Mouse (Mus musculus): ENCODE results near the gene Gm45208. TPM values are rescaled to one million over a fixed set of nuclear protein-coding genes. Genes with fewer than 3 reads are reported as not detected.
"Not testable (repeated sequence)": the region's sequence is repeated elsewhere in the genome, so short reads cannot be mapped to it uniquely, and the experiment has no call there.

Gm45208 gene
- total RNA-seq (2021) = not detected
- polyA plus RNA-seq (2012; rRNA removed) = 1.1 and 6.2 TPM in 2 replicates
- long read RNA-seq, partial matches to known transcripts = 0 of 1 reads
- long read RNA-seq, other reads (novel, unspliced or antisense) = 1 of 1 reads

DNA sequence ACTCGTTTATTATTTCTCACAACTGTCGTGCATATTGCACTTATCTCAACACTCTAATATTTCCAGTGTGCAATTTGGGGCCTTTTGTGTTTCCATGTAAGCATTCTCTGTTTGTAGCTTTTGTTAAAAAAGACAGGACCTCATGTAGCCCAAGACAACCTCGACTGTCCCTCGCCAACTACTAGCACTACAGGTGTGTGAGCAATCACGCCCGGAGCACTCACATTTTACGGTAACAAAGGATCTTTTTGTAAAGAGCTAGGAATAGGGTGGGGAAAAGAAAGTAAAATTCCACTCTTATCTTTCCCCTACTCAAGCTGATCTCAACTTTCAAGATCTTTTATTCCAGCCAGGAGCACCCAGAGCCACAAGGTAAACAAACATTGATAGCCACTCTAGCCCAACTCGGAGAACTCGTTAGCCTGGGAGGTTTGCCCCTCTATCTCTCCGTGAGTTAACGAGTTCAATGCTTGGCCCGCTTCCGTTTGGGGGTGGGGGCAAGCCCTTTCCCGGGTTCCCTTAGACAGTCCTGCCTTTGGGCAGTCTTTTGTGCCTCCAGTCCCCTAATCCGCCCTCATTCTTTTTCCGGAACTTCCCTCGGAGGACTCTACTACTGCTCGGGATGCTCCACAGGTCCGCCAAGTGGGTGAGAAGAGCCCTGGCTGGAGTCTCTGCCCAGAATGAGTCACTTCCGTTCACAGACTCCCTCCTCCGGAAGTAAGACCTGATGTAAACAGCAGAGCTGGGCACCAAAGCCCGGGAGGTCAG lies at the start of gene Gm45208:
Gene Gm45208 (plus strand): TSS at position 732 of the 768 bp plus-strand sequence.
- DNase-seq = peak; percentile 79

DNA sequence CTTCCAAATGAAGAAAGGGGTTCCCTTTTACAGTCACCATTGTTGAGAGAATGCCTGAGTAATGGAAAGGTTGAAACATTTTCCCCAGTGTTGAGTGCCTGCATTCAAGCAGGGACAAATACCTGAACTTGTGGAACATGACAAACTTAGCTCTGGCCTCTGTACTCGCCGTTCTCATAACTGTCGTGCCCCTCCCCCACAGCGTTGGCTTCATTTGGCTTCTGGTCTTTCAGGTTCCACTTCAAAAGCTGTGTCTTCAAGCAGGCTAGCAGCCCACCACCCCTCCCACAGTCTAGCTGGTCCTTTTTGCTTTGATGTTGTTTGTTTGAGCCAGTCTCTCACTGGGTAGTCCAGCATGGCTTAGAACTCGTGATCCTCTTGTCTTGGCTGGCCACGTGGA lies 49.3 kb upstream of the Gm45208 start:
- DNase-seq = no peak

GRCm38 (mm10) chrX:7673578-7674281 lies 48.3 kb upstream of the Gm45208 start:
- peak; percentile 62 for DNase-seq

GRCm38 (mm10) chrX:7674284-7675000 lies 47.6 kb upstream of the Gm45208 start:
- DNase-seq = peak; percentile 38

DNA sequence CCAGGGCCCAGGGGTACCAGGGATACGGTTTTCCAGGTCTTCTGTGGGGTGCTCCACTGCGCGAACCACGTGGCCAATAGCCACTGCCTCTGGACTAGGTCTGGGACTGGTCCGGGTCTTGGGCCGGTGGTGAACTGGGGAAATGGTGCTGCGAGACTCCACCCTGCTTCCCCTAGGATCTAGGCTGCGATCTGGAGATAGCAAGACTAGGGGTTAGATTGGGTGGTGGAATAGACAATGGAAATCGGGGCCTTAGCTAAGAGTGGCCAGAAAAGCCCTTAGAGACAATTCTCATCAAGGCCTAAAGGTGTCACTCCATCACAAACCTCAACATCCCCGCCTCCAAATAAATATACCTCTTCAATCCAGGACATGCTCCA lies 47.1 kb upstream of the Gm45208 start:
- no peak for DNase-seq

DNA sequence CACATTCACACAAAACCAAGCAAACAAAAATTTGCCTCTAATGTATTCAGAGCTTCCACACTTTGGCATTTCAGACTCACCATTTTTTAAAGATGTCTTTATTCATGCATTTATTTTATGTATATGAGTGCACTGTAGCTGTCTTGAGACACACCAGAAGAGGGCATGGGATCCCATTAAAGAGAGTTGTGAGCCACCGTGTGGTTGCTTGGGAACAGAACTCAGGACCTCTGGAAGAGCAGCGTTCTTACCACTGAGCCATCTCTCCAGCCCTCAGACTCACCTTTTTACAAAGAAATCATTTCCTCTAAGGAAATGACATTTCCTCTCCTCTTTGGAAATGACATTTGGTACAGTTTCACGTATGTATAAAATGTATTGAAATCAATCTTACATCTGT lies 43.1 kb upstream of the Gm45208 start:
- DNase-seq = no peak

DNA sequence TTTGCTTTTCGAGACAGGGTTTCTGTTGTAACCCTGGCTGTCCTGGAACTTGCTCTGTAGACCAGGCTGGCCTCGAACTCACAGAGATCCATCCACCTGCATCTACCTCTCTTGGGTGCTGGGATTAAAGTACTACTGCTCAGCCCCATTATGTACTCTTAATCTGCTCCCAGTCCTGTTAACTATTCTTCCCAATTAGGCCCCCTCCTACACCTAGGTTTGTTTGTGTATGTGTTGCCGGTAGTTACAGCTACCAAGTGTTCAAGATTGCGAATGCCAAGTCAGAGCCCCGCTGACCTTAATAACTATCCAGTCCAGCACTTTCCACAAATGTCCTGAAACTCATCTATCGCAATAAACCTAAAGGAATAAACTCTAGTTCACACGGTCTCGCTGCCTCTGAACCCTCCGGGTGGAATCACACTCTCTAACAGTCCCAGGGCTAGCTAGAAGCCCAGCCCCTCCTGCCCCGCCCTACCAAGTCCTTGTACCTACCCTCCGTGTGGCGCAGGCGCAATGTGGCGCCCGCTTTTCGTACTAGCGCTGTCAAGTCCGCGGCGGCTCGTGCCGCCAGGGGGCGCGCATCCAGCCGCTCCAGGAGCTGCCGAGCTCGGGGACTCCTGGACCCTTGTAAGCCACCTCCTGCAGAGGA lies 42.5 kb upstream of the Gm45208 start:
- DNase-seq = peak; percentile 93

GRCm38 (mm10) chrX:7680057-7680412 lies 42.0 kb upstream of the Gm45208 start:
- DNase-seq = no peak

DNA sequence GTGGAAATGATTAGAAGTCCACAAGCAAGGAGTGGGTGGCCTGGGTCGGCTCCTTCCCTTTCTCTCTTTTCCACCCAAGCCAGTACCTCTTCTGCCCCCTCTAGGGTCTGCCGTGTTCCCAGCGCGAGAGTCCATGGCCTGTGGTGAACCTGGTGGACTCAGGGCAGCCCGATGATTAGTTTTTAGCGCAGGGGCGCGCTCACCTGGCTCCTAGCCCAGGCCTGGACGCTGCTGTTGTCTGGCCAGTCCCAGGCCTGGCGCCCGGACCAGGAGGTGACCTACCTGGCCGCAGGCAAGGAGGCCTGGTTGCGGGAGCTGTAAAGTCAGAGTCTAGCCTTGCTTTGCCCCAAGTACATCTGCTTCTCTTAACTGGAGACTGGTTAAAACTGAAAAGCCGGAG lies 41.2 kb upstream of the Gm45208 start, which contains the start of gene Magix:
Gene Magix (minus strand): TSS at position 388 of the 400 bp plus-strand sequence.
- no peak for DNase-seq

DNA sequence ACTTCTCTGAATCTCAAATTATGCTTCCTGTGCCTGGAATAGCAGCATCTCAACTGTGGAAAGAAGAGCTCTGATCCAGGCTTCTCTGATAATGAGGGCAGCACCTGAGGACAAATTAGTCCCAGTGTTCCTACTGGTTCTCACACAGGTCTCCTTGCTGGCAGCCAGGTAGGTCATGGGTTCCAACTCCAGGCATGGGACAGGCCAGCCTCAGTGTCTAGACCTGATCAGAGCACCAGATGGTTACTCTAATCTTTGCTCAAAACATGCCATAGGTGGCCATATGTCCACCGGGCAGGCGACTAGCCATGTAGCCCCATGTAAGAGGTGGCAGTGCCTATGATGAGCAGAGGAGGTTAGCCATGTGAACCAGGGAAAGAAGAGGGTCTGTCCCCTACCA lies 33.7 kb upstream of the Gm45208 start:
- no peak for DNase-seq

- no peak for DNase-seq
Measured at GRCm38 (mm10) chrX:7690486-7690885, 31.6 kb upstream of the Gm45208 start.

DNA sequence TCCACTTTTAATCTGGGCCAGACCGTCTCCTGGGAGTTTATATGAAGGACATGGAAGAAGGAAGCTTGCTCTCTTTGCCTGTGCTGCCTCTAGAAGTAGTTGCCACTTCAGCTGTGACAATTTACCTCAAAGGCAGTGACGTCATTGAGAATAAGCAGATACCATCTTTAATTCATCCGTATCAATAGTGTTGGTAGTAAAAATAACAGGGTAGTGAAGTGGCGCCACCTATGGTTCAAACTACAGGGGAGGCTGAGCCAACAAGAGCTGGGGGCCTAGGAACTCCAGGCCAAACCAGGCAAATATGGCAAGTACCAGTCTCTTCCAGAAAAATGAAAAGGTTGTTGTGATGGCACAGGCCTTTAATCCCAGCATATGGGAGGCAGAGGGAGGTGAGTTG lies 29.2 kb upstream of the Gm45208 start:
- no peak for DNase-seq

DNA sequence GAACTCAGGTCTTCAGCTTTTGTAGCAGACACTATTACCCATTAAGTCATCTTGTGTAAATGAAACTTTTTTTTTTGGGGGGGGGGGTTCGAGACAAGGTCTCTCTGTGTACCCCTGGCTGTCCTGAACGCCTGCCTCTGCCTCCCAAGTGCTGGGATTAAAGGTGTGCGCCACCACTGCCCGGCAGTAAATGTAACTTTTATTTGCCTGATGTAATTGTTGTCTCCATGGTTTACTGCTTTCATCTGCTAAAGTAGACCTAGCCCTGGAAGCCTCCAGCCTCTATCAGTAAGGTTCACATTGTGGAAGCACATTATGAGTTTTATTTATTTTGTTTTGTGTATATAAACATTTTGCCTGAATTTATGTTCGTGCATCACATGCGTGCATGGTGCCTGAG lies 25.5 kb upstream of the Gm45208 start:
- no peak for DNase-seq

- DNase-seq = peak; percentile 88
Measured at GRCm38 (mm10) chrX:7696954-7697381, 25.1 kb upstream of the Gm45208 start, which contains the start of gene Gpkow. Gene Gpkow (plus strand): TSS chrX:7697131.

- DNase-seq = not testable (repeated sequence)
Measured at GRCm38 (mm10) chrX:7713764-7714134, 8.3 kb upstream of the Gm45208 start.

DNA sequence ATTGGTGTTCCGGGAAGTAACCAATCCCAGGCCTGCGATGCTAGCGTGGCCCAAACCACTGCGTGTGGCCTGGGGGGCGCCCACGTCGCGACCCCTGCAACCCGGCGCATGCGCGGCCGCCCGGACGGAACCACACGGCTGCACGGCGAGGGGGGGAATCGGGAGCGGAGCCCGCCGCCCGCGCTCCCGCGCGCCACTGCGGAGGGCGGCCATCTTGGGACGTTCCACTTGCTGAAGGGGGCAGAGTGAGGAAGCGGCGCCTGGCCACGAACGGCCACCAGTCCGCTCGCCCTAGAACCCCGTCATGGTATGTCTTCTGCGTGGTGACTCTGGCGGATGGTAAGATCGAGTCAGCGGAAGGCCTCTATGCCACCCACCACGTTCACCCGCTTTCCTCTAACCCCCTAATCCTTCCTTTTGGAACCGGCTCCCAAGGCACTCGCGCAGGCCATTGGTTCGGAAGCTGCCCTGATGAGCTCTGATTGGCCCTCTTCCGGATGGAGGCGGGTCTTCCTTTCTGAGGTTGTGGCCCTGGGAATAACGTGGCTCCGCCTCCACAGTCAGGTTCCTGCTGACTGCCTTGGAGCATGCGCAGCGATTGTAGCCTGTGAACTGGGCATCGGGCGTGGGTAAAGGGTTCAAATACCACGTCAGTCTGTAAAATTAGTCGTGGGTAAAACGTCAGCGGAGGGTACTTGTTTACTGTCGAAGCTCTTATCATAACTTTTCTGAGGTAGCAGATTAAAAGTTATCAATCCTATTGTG lies 7.7 kb upstream of the Gm45208 start, which contains the start of gene Wdr45:
Gene Wdr45 (plus strand): TSS at position 199 of the 765 bp plus-strand sequence.
- DNase-seq = peak; percentile 93

GRCm38 (mm10) chrX:7716058-7716457 lies 6.0 kb upstream of the Gm45208 start:
- DNase-seq = not testable (repeated sequence)

- DNase-seq = no peak
Measured at GRCm38 (mm10) chrX:7722282-7722611, 202 bp downstream of the Gm45208 start.

DNA sequence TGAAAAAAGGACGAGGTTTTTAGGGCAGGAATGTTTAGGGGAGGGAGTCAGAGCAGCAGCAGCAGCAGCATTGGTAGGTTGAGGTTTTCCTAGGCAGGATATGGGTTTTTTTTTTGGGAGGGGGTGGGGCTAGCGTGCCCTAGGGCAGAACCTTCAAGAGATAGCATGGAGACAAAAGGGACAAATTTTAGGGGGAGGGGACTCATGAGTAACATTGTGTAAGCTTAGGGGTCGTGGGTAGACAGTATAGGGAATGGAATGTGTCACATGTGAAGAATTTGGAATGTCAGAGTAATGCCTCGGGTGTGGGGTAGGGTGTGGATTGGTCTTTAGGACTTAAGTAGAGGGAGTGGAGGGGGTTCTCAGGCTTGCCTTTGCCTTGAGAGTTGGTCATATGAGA lies 646 bp downstream of the Gm45208 start:
- no peak for DNase-seq

- DNase-seq = no peak
Measured at GRCm38 (mm10) chrX:7724135-7724534, 2.1 kb downstream of the Gm45208 start.

- DNase-seq = no peak
Measured at GRCm38 (mm10) chrX:7725841-7726240, 3.8 kb downstream of the Gm45208 start.

Measured in adrenal gland, adult 2 months (tissue).